Mouse (Mus musculus): ENCODE data around the gene Cyb5d2.

The Cyb5d2 gene

GRCm38 (mm10) chr11:72795455-72796295 lies at the start of gene Cyb5d2, which contains the start of gene Zzef1:
TSS of gene Cyb5d2 (minus strand) at chr11:72796142.
TSS of gene Zzef1 (plus strand) at chr11:72796226.
- peak; percentile 100 for DNase-seq

- peak; percentile 53 for DNase-seq
Observed at GRCm38 (mm10) chr11:72845526-72845925, 49.6 kb upstream of the Cyb5d2 start.

GRCm38 (mm10) chr11:72843576-72843975 lies 47.6 kb upstream of the Cyb5d2 start:
- DNase-seq, result peak; percentile 53

GRCm38 (mm10) chr11:72842731-72843130 lies 46.8 kb upstream of the Cyb5d2 start:
- DNase-seq, result no peak

- no peak for DNase-seq
Observed at GRCm38 (mm10) chr11:72829869-72830268, 33.9 kb upstream of the Cyb5d2 start.

- no peak for DNase-seq
Observed at GRCm38 (mm10) chr11:72821041-72821440, 25.1 kb upstream of the Cyb5d2 start.

- no peak for DNase-seq
Observed at GRCm38 (mm10) chr11:72818067-72818466, 22.1 kb upstream of the Cyb5d2 start.

- no peak for DNase-seq
Observed at GRCm38 (mm10) chr11:72816859-72817258, 20.9 kb upstream of the Cyb5d2 start.

GRCm38 (mm10) chr11:72814188-72814587 lies 18.2 kb upstream of the Cyb5d2 start:
- peak; percentile 19 for DNase-seq

- DNase-seq, result no peak
Observed at GRCm38 (mm10) chr11:72813687-72814086, 17.7 kb upstream of the Cyb5d2 start.

GRCm38 (mm10) chr11:72807992-72808391 lies 12.1 kb upstream of the Cyb5d2 start:
- peak; percentile 16 for DNase-seq

GRCm38 (mm10) chr11:72806556-72806955 lies 10.6 kb upstream of the Cyb5d2 start:
- peak; percentile 52 for DNase-seq

GRCm38 (mm10) chr11:72805232-72805631 lies 9.3 kb upstream of the Cyb5d2 start:
- peak; percentile 77 for DNase-seq

- DNase-seq, result peak; percentile 25
Observed at GRCm38 (mm10) chr11:72804586-72804985, 8.6 kb upstream of the Cyb5d2 start.

- peak; percentile 91 for DNase-seq
Observed at GRCm38 (mm10) chr11:72803038-72803437, 7.1 kb upstream of the Cyb5d2 start.

- DNase-seq, result peak; percentile 17
Observed at GRCm38 (mm10) chr11:72801182-72801581, 5.2 kb upstream of the Cyb5d2 start.

- no peak for DNase-seq
Observed at GRCm38 (mm10) chr11:72798112-72798511, 2.2 kb upstream of the Cyb5d2 start.

- DNase-seq, result no peak
Observed at GRCm38 (mm10) chr11:72796773-72797338, 914 bp upstream of the Cyb5d2 start.

- DNase-seq, result no peak
Observed at GRCm38 (mm10) chr11:72796296-72796687, 350 bp upstream of the Cyb5d2 start.

- DNase-seq, result no peak
Observed at GRCm38 (mm10) chr11:72795149-72795454, 840 bp downstream of the Cyb5d2 start.

GRCm38 (mm10) chr11:72792033-72792432 lies 3.9 kb downstream of the Cyb5d2 start:
- DNase-seq, result no peak

- DNase-seq, result no peak
Observed at GRCm38 (mm10) chr11:72782503-72782902, 13.4 kb downstream of the Cyb5d2 start.

GRCm38 (mm10) chr11:72782103-72782502 lies 13.8 kb downstream of the Cyb5d2 start:
- no peak for DNase-seq

- no peak for DNase-seq
Observed at GRCm38 (mm10) chr11:72778957-72779356, 17.0 kb downstream of the Cyb5d2 start.
